Mouse (Mus musculus) brown adipose tissue, adult 24 weeks (tissue): ENCODE measurements at regions not wholly inside any gene's neighbourhood (a gene's known extent, or its start where the extent isn't known, plus 50 kb on each side); places are given as distances from the start of the nearest gene placed in this dataset.

Experiments
- H3K27ac ChIP-seq: fragments of 200-500 bp; replicated peaks from 2 replicates; pipeline ENCODE4 v1.5.1; 2012; ENCODE audit warnings: low read depth, mild to moderate bottlenecking, low read length
- H3K4me1 ChIP-seq: fragments of 200-500 bp; 2 replicates; pipeline ENCODE4 v1.6.1; 2012; ENCODE audit warnings: low read length, mixed read lengths; ENCODE audit not compliant: control insufficient read depth, insufficient read depth, insufficient read length
- H3K4me3 ChIP-seq: fragments of 200-500 bp; 2 replicates; pipeline ENCODE4 v1.5.1; 2012; ENCODE audit warnings: low read depth, mild to moderate bottlenecking, low read length, moderate library complexity; ENCODE audit not compliant: insufficient read depth

DNA sequence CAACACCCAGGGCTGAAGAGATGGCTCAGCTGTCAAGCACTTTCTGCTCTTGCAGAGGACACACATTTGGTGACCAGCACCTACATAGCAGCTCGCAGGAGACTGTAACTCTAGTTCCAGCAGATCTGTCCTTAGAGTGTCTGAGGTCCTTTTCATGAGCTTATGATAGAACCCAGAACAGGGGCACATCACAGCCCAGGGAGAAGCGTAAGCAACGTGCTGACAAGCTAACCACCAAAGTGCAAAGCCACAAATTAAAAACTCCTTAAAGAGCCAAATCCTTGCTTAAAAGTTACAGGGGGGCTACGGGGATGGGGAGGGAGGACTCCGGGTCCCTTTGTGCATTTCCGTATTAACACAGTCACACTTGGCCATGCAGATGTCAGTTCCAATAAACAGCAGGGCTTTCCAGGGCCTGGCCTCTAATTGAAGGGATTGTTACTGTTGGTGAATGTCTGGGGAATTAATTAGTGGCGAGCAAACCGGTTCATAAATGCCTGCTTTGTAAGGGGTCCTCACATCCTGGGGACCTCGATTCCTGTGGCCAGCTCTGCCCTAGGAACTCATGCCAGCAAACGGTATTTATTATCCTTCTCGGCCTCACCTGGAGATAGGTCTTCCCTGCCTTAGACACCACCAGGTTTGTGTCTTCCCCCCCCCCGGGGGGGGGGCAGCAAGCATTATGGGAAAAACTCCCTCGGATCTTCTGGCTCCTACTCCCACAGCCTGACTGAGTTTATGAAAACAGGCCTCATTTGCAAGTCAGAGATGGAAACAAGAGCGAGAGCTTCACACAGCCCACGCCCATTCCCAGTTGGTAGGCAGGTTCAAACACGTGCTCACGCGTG, 447.5 kb downstream of the Cd83 start:
- Histone ChIP-seq H3K27ac (peak overlapping the region; percentile 85), H3K4me1 (peaks cover 14% of the 10 kb centered on the region), H3K4me3 (no peak overlapping the region)

DNA sequence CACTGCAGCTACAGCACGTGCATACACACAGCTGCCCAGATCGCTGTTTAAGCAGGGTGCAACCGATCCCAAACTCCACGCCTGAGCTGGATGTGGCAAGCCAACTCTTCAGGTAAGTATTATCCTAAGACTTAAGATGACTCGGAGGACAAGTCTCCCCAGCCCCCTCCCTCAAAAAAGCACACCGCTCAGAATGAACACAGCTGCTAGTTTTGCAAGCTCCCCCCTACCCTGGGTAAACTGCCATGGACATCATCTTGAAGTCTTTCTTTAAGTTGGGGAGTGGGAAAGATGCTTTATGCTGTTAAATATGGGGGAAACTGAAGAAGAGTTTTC, 448.1 kb downstream of the Cd83 start:
- peaks cover 16% of the 10 kb centered on the region for H3K4me1 ChIP-seq
- peak overlapping the region; percentile 85; the same call in 1 of the 2 replicates for H3K27ac ChIP-seq
- H3K4me3 ChIP-seq: no peak overlapping the region

DNA sequence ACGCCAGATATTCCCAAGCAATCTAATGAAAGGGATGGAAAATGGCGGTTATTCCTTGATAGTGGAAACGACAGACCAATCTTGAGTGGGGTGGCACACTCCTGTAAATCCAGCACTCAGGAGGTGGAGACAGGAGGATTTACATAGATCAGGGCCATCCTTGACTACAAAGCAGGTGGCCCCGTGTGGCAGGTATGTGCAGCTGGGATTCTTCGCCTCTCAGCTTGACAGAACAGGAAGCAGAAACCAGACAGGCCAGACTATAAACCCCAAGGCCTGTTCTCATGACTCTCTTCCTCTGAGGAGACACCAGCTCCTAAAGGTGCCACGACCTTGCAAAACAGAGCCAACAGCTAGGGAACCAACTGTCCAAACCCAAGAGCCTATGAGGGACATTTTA, 449.7 kb downstream of the Cd83 start:
- H3K4me1 ChIP-seq: peaks cover 16% of the 10 kb centered on the region
- H3K4me3 ChIP-seq: no peak overlapping the region
- H3K27ac ChIP-seq: no peak overlapping the region

DNA sequence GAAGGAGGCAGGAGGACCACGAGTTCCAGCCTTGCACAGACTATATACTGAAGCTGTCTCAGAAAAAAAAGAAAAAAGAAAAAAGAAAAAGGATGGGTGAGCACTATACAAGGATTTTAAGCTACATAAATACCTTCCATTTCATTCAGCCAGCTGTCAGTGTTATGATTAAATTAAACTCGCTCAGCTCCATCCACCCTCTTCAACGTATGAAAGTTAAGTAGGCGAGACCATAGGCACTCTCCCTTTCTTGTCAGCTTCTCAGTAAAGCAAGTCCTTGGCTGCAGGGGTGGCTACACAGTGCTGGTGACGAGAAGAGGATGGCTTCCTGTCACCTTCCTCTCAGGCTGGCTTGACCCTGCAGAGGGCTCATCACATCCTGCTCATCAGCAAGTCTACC, 450.7 kb downstream of the Cd83 start:
- Histone ChIP-seq H3K4me3 (no peak overlapping the region), H3K4me1 (peaks cover 12% of the 10 kb centered on the region), H3K27ac (no peak overlapping the region)

DNA sequence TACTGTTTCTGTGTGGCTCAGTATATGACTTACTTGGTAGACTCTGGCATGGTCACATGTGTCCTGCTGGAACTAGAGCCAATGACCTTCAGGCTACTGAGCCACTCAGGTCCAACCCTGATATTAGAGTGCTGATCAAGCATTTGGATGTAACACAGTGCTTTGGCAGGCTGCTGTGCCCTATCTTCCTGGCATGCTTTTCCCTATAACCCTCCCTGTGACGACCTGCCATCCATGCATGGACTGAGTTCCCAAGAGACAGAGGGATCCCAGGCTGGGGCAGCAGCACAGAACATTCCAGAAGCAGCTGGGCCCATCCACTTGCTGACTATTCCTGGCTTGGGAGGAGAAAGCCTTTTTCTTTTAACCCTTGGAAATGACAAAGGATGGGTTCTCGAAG, 451.4 kb downstream of the Cd83 start:
- Histone ChIP-seq H3K4me3 (no peak overlapping the region), H3K27ac (no peak overlapping the region), H3K4me1 (peaks cover 8% of the 10 kb centered on the region)

DNA sequence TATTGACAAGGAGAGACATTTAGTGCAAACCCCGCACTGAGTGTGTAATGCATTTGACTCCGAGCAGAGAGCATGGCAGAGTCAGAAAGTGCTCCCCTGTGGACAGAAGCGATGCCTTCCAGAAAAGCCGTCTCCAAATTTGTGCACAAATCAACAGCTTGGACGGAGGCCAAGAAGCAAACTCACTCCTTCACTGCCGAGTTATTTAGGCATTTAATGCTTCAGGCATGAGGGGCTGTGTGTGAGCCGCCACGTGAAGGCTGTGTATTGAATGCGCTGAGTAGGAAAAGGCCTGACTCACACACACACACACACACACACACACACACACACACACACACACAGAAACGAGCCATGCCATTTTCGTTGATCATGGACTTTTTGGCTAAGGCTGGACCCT, 453.7 kb downstream of the Cd83 start:
- Histone ChIP-seq H3K27ac (no peak overlapping the region), H3K4me3 (no peak overlapping the region), H3K4me1 (peaks cover 5% of the 10 kb centered on the region; the same call in 1 of the 2 replicates)

DNA sequence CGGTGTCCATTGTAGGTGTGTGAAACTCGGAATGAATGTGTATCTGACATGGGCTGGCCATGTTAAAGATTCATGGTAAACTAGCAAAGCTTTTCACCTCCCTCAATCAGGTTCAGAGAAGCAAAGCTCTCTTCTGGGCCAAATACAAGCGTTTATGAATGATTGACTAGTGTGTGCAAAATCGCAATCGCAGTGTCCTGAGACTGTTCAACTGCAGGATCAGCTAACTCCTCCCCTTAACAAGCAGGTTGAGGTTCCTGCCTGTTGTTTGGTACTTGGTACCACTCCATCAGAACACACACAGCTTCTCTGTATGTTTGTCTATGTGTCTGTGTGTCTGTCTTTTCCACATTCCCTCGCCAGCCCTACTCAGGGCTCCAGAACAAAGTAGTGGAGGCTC, 458.6 kb downstream of the Cd83 start:
- H3K4me3 ChIP-seq: no peak overlapping the region
- H3K4me1 ChIP-seq: no peaks in the 10 kb centered on the region
- no peak overlapping the region for H3K27ac ChIP-seq

DNA sequence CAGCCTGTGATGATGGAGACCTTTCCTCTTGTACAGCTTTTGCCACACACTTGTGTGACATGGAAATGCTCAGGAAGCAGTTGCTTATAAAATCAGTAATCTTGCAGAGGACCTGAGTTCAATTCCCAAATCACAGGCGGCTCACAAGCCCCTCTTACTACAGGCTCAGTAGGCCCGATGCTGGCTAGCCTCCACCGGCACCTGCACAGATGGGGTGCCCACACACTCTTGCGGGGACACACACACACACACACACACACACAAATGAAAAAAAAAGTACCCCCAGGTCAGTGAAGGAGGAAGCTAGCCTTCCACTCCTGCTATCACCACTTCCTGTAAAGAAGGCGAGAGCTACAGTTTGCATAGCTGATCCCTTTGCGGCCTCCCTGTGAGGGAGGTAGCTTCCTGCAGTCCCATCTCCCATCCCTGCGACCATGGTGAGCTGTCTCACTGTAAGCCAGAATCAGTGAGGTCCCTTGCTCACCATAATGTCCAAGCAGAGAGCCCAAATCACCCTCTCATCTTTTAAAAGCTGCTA, 462.2 kb downstream of the Cd83 start:
- no peaks in the 10 kb centered on the region for H3K4me1 ChIP-seq
- no peak overlapping the region for H3K27ac ChIP-seq
- H3K4me3 ChIP-seq: no peak overlapping the region

DNA sequence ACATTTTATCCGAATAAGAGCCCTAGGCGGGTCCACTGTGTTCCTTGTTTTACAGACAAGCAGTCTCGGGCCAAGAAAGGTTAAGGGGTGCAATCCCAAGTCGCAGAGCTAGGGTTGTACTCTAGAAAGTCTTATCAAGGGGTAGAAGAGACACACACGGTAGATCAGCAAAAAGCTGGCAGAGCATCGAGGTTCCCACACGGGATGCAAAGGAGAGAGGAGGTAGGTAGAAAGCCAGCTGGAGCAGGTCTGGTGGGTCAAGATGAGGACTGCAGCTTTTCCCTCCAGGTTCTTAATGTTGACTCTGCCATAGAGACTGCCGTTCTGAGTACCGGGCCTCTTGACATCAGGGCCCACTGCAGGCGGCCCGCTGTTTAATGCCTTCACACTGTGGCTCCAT, 463.3 kb downstream of the Cd83 start:
- no peak overlapping the region for H3K27ac ChIP-seq

DNA sequence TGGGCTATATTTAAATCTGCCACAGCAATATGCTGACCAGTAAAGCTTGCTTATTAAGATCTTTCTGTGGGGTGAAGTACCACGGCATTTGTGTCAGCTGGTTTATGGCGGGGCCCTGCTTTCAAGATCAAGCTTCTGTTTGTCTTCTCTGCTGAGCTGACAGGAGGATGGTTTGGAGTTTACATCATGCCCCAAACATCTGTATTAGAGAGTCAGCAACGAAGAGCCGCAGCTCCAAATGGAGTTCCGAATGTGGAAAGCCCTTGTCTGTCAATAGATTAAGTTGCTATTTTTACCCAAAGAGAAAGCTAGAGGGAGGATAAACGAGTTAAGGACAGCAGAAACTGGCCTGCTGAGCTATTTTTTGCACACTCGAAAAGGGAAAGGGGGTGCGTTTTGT, 463.8 kb downstream of the Cd83 start:
- Histone ChIP-seq H3K27ac (no peak overlapping the region), H3K4me1 (no peaks in the 10 kb centered on the region), H3K4me3 (no peak overlapping the region)

More for the DNA sequence above, 463.3 kb downstream of the Cd83 start:
- Histone ChIP-seq H3K4me3 (no peak overlapping the region), H3K4me1 (no peaks in the 10 kb centered on the region)

DNA sequence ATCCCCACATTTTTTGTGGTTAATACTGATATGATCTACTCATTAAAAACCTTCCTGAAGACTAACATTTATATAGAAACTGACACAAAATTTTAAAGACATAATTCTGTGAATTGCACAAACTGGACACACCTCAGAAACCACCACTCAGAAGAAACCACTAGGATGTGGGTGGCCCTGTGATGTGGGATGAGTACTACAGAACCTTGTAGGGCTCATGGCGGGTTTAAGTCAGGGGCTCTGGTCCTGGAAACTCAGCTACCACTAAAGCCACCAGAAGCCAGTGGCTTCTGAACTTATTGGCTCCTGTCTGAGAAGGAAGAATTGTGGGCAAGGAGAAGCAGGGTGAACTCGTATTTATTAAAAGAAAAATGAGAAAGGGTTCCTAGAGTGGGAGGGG, 464.5 kb downstream of the Cd83 start:
- no peaks in the 10 kb centered on the region for H3K4me1 ChIP-seq
- no peak overlapping the region for H3K4me3 ChIP-seq
- no peak overlapping the region for H3K27ac ChIP-seq

DNA sequence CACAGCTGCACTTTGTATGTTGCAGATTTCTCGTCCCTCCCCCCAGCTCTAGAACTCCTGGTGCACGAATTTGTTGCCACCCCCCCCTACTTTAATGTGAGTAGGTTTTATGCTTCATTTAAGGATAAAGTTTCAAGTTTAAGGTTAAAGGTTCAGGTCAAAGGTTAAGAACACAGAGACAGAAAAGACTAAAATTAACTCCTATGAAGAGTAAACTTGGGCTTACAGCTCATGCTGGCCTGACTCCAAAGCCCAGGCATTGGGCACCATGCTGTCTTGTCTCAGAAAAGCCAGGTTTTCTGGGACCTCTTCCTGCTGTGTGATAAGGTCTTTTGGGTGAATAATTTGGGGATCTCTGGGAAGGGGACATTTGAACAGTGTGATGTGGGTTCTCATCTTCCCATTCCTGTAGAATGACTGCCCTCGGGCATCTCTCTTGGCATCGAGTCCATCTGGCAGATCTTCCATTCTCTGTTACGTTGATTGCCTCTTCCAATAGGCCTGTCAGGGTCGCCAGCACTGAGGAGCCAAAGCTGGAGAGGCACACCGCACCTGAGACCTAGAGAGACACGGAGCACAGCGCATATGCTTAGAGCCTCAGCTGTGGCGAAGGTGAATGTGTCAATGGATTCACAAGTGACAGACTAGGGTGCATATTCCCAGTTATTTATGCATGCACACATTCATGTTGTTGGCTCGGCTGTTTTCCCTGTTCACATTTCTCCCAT, 466.1 kb downstream of the Cd83 start:
- no peak overlapping the region for H3K27ac ChIP-seq
- no peaks in the 10 kb centered on the region for H3K4me1 ChIP-seq
- no peak overlapping the region for H3K4me3 ChIP-seq

DNA sequence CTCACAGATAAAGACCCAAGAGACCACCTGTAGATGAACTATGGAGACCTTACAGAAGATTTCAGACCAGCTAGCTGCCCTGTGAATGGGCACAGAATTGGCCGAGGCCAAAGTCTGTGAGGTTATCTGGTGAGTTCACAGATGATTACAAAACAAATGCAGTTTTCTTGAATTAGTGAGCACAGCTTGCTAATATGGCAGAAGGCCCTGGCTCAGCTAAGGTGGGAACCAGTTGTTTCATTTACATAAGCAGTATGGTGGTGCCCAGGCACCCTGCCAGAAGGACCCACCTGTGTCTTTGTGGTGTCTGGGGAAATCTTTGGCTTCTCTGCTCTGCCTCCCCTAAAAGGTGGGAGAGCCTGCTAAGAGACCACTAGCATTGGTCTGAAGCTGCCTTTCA, 466.9 kb downstream of the Cd83 start:
- Histone ChIP-seq H3K4me3 (no peak overlapping the region), H3K4me1 (no peaks in the 10 kb centered on the region), H3K27ac (no peak overlapping the region)

DNA sequence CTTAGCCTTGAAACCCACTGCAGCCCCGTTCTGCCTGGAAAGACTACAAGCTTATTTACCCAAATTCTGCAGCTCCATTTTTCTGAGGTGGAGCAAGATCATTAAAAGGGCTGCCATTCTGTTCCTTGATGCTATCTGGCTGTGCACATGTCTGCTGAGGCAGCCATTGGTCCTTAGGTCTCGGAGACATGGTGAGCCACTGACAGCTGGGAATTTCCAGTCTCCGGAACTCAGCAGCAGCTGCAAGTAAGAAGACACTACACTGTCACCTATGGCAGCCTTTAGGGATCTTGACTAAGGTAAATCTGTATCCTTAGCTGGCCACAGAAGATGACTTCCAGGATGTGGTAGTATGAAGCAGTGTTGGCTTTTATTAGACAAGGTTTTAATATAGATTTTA, 467.9 kb downstream of the Cd83 start:
- Histone ChIP-seq H3K27ac (no peak overlapping the region), H3K4me3 (no peak overlapping the region), H3K4me1 (no peaks in the 10 kb centered on the region)

DNA sequence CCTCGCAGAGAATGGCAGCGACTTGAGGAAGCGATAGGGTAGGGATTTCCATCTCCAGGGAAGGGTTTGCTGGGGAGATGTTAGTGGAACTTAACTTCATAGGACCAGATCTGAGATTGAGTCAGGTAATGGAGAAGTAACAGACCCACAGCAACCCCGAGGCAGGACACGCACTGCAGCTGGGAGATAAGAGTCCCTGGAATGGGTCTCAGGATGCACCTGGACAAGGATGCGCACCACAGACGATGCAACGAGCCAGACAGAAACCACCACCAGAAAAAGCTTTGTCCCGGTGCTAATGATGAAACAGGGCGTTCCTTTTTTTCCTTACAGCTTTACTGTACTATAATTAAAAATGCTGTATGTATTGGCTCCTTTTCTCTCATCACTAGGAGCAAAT, 470.9 kb upstream of the Jarid2 start:
- Histone ChIP-seq H3K27ac (no peak overlapping the region), H3K4me3 (no peak overlapping the region), H3K4me1 (peaks cover 6% of the 10 kb centered on the region; the same call in 1 of the 2 replicates)

DNA sequence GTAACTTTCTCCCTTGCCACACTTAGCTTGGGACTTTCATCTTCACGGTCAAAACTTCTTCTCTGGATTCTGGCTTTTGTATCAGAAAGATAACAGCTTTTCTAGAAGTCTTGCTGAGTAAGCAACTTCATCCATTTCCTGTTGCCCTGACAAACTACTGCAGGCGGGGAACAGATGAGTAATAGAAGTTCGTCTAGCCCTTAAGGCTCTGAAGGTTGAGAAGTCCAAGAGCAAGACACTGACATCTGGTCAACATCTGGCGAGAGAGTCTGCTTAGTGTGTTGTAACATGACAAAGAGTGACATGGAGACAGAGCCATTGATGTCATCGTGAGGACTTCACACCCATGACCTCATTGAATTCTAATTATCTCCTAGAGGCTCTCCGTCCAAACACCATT, 469.2 kb upstream of the Jarid2 start:
- Histone ChIP-seq H3K4me3 (no peak overlapping the region), H3K27ac (no peak overlapping the region), H3K4me1 (peaks cover 6% of the 10 kb centered on the region; the same call in 1 of the 2 replicates)
